Mouse (Mus musculus): ENCODE results near the gene Ereg. TPM values are rescaled to one million over a fixed set of nuclear protein-coding genes. Genes with fewer than 3 reads are reported as not detected.

Ereg gene
- polyA plus RNA-seq, 1 experiment, result not detected

- TF ChIP-seq POLR2A (IDR thresholded peaks at IDR 0.05; ENCODE audit: extremely low read depth, insufficient read depth, low read length) (no peak), CTCF (IDR thresholded peaks at IDR 0.05; ENCODE audit: extremely low read depth, insufficient read depth, low read length) (no peak)
- no peaks in the 10 kb centered on the region for H3K4me1 ChIP-seq (ENCODE audit: control insufficient read depth, insufficient read depth, low read length)
- H3K27ac ChIP-seq (ENCODE audit: insufficient read depth, low read length), result no peak overlapping the region
- H3K4me3 ChIP-seq (ENCODE audit: insufficient read depth, low read length), result no peak overlapping the region
Measured at GRCm38 (mm10) chr5:91103943-91104665, 29.7 kb downstream of the Ereg start.

GRCm38 (mm10) chr5:91106248-91106647 lies 31.8 kb downstream of the Ereg start:
- H3K27ac ChIP-seq (ENCODE audit: insufficient read depth, low read length), result no peak overlapping the region
- H3K4me3 ChIP-seq (ENCODE audit: insufficient read depth, low read length), result no peak overlapping the region
- TF ChIP-seq CTCF (IDR thresholded peaks at IDR 0.05; ENCODE audit: extremely low read depth, insufficient read depth, low read length), result no peak
- no peak for TF ChIP-seq POLR2A (IDR thresholded peaks at IDR 0.05; ENCODE audit: extremely low read depth, insufficient read depth, low read length)
- H3K4me1 ChIP-seq (ENCODE audit: control insufficient read depth, insufficient read depth, low read length), result no peaks in the 10 kb centered on the region

GRCm38 (mm10) chr5:91110023-91110670 lies 35.7 kb downstream of the Ereg start:
- TF ChIP-seq CTCF (IDR thresholded peaks at IDR 0.05; ENCODE audit: extremely low read depth, insufficient read depth, low read length) (no peak), POLR2A (IDR thresholded peaks at IDR 0.05; ENCODE audit: extremely low read depth, insufficient read depth, low read length) (no peak)
- no peak overlapping the region for H3K27ac ChIP-seq (ENCODE audit: insufficient read depth, low read length)
- H3K4me1 ChIP-seq (ENCODE audit: control insufficient read depth, insufficient read depth, low read length), result no peaks in the 10 kb centered on the region
- no peak overlapping the region for H3K4me3 ChIP-seq (ENCODE audit: insufficient read depth, low read length)

GRCm38 (mm10) chr5:91111019-91111418 lies 36.6 kb downstream of the Ereg start:
- H3K27ac ChIP-seq (ENCODE audit: insufficient read depth, low read length), result no peak overlapping the region
- H3K4me1 ChIP-seq (ENCODE audit: control insufficient read depth, insufficient read depth, low read length), result no peaks in the 10 kb centered on the region
- no peak for TF ChIP-seq POLR2A (IDR thresholded peaks at IDR 0.05; ENCODE audit: extremely low read depth, insufficient read depth, low read length)
- no peak for TF ChIP-seq CTCF (IDR thresholded peaks at IDR 0.05; ENCODE audit: extremely low read depth, insufficient read depth, low read length)
- H3K4me3 ChIP-seq (ENCODE audit: insufficient read depth, low read length), result no peak overlapping the region

- Histone ChIP-seq H3K4me3 (ENCODE audit: insufficient read depth, low read length) (no peak overlapping the region), H3K27ac (ENCODE audit: insufficient read depth, low read length) (no peak overlapping the region), H3K4me1 (ENCODE audit: control insufficient read depth, insufficient read depth, low read length) (no peaks in the 10 kb centered on the region)
- TF ChIP-seq POLR2A (IDR thresholded peaks at IDR 0.05; ENCODE audit: extremely low read depth, insufficient read depth, low read length) (no peak), CTCF (IDR thresholded peaks at IDR 0.05; ENCODE audit: extremely low read depth, insufficient read depth, low read length) (no peak)
Measured at GRCm38 (mm10) chr5:91113967-91114366, 39.5 kb downstream of the Ereg start.

- TF ChIP-seq CTCF (IDR thresholded peaks at IDR 0.05; ENCODE audit: extremely low read depth, insufficient read depth, low read length) (no peak), POLR2A (IDR thresholded peaks at IDR 0.05; ENCODE audit: extremely low read depth, insufficient read depth, low read length) (no peak)
- Histone ChIP-seq H3K4me1 (ENCODE audit: control insufficient read depth, insufficient read depth, low read length) (no peaks in the 10 kb centered on the region), H3K27ac (ENCODE audit: insufficient read depth, low read length) (no peak overlapping the region), H3K4me3 (ENCODE audit: insufficient read depth, low read length) (no peak overlapping the region)
Measured at GRCm38 (mm10) chr5:91114574-91114973, 40.2 kb downstream of the Ereg start.

- Histone ChIP-seq H3K4me1 (ENCODE audit: control insufficient read depth, insufficient read depth, low read length) (no peaks in the 10 kb centered on the region), H3K27ac (ENCODE audit: insufficient read depth, low read length) (no peak overlapping the region), H3K4me3 (ENCODE audit: insufficient read depth, low read length) (no peak overlapping the region)
- TF ChIP-seq CTCF (IDR thresholded peaks at IDR 0.05; ENCODE audit: extremely low read depth, insufficient read depth, low read length) (no peak), POLR2A (IDR thresholded peaks at IDR 0.05; ENCODE audit: extremely low read depth, insufficient read depth, low read length) (no peak)
Measured at GRCm38 (mm10) chr5:91118618-91119017, 44.2 kb downstream of the Ereg start.

- Histone ChIP-seq H3K4me1 (ENCODE audit: control insufficient read depth, insufficient read depth, low read length) (no peaks in the 10 kb centered on the region), H3K27ac (ENCODE audit: insufficient read depth, low read length) (no peak overlapping the region), H3K4me3 (ENCODE audit: insufficient read depth, low read length) (no peak overlapping the region)
- TF ChIP-seq POLR2A (IDR thresholded peaks at IDR 0.05; ENCODE audit: extremely low read depth, insufficient read depth, low read length) (no peak), CTCF (IDR thresholded peaks at IDR 0.05; ENCODE audit: extremely low read depth, insufficient read depth, low read length) (no peak)
Measured at GRCm38 (mm10) chr5:91123404-91123803, 49.0 kb downstream of the Ereg start.

- Histone ChIP-seq H3K4me1 (ENCODE audit: control insufficient read depth, insufficient read depth, low read length) (no peaks in the 10 kb centered on the region), H3K27ac (ENCODE audit: insufficient read depth, low read length) (no peak overlapping the region), H3K4me3 (ENCODE audit: insufficient read depth, low read length) (no peak overlapping the region)
- no peak for TF ChIP-seq CTCF (IDR thresholded peaks at IDR 0.05; ENCODE audit: extremely low read depth, insufficient read depth, low read length)
- TF ChIP-seq POLR2A (IDR thresholded peaks at IDR 0.05; ENCODE audit: extremely low read depth, insufficient read depth, low read length), result no peak
Measured at GRCm38 (mm10) chr5:91124140-91124539, 49.7 kb downstream of the Ereg start.

GRCm38 (mm10) chr5:91126623-91127022 lies 52.2 kb downstream of the Ereg start:
- H3K4me3 ChIP-seq (ENCODE audit: insufficient read depth, low read length), result no peak overlapping the region
- no peak overlapping the region for H3K27ac ChIP-seq (ENCODE audit: insufficient read depth, low read length)
- no peaks in the 10 kb centered on the region for H3K4me1 ChIP-seq (ENCODE audit: control insufficient read depth, insufficient read depth, low read length)
- TF ChIP-seq POLR2A (IDR thresholded peaks at IDR 0.05; ENCODE audit: extremely low read depth, insufficient read depth, low read length) (no peak), CTCF (IDR thresholded peaks at IDR 0.05; ENCODE audit: extremely low read depth, insufficient read depth, low read length) (no peak)

Data from cortical plate, adult 2 months (tissue).